Mouse (Mus musculus): Measurements from ENCODE around the gene Rai1. TPM values are rescaled to one million over a fixed set of nuclear protein-coding genes. Genes with fewer than 3 reads are reported as not detected.

The Rai1 gene
- polyA plus RNA-seq, 1 experiment, result 24.9 TPM

- Histone ChIP-seq H3K4me3 (ENCODE audit: insufficient read depth, poor library complexity, severe bottlenecking) (peak overlapping the region; percentile 41), H3K79me2 (ENCODE audit: control insufficient read depth, insufficient read depth) (peaks cover 99% of the 10 kb centered on the region), H3K27me3 (ENCODE audit: control insufficient read depth, insufficient read depth, insufficient read length) (no peaks in the 10 kb centered on the region), H3K36me3 (ENCODE audit: control insufficient read depth, insufficient read depth) (peaks cover 7% of the 10 kb centered on the region), H3ac (ENCODE audit: control insufficient read depth, insufficient read length, low read depth) (peak overlapping the region; percentile 80), H3K79me3 (ENCODE audit: low read depth) (peaks cover 50% of the 10 kb centered on the region)
- no peak for TF ChIP-seq FOSL1 (IDR thresholded peaks at IDR 0.05; ENCODE audit: insufficient read depth, low read length, poor library complexity, severe bottlenecking)
- no peak for TF ChIP-seq CTCF (IDR thresholded peaks at IDR 0.05; ENCODE audit: control insufficient read depth, insufficient read depth, insufficient read length)
- TF ChIP-seq MYOG (IDR thresholded peaks at IDR 0.05; ENCODE audit: control insufficient read depth, extremely low read depth, insufficient read length), result no peak
- TF ChIP-seq CEBPB (IDR thresholded peaks at IDR 0.05; ENCODE audit: low read depth), result no peak
These were observed 35.0 kb downstream of the Rai1 start for GRCm38 (mm10) chr11:60139734-60140371.

GRCm38 (mm10) chr11:60140586-60141284, 35.9 kb downstream of the Rai1 start:
- Histone ChIP-seq H3K27me3 (ENCODE audit: control insufficient read depth, insufficient read depth, insufficient read length) (no peaks in the 10 kb centered on the region), H3K4me3 (ENCODE audit: insufficient read depth, poor library complexity, severe bottlenecking) (peak overlapping the region; percentile 41), H3K79me2 (ENCODE audit: control insufficient read depth, insufficient read depth) (peaks cover 99% of the 10 kb centered on the region), H3ac (ENCODE audit: control insufficient read depth, insufficient read length, low read depth) (peak overlapping the region; percentile 80), H3K36me3 (ENCODE audit: control insufficient read depth, insufficient read depth) (peaks cover 15% of the 10 kb centered on the region), H3K79me3 (ENCODE audit: low read depth) (peaks cover 43% of the 10 kb centered on the region)
- TF ChIP-seq FOSL1 (IDR thresholded peaks at IDR 0.05; ENCODE audit: insufficient read depth, low read length, poor library complexity, severe bottlenecking) (peak; percentile 19), MYOD1 (IDR thresholded peaks at IDR 0.05; ENCODE audit: control insufficient read depth, insufficient read length, low read depth) (peak; percentile 30), CTCF (IDR thresholded peaks at IDR 0.05; ENCODE audit: control insufficient read depth, insufficient read depth, insufficient read length) (no peak)

GRCm38 (mm10) chr11:60141285-60141608, 36.4 kb downstream of the Rai1 start:
- Histone ChIP-seq H3ac (ENCODE audit: control insufficient read depth, insufficient read length, low read depth) (peak overlapping the region; percentile 14), H3K4me3 (ENCODE audit: insufficient read depth, poor library complexity, severe bottlenecking) (peak overlapping the region; percentile 41), H3K79me2 (ENCODE audit: control insufficient read depth, insufficient read depth) (peaks cover 99% of the 10 kb centered on the region), H3K36me3 (ENCODE audit: control insufficient read depth, insufficient read depth) (peaks cover 20% of the 10 kb centered on the region), H3K27me3 (ENCODE audit: control insufficient read depth, insufficient read depth, insufficient read length) (no peaks in the 10 kb centered on the region), H3K79me3 (ENCODE audit: low read depth) (peaks cover 40% of the 10 kb centered on the region)
- no peak for TF ChIP-seq MYOG (IDR thresholded peaks at IDR 0.05; ENCODE audit: control insufficient read depth, extremely low read depth, insufficient read length)
- no peak for TF ChIP-seq MYOD1 (IDR thresholded peaks at IDR 0.05; ENCODE audit: control insufficient read depth, insufficient read length, low read depth)
- TF ChIP-seq MAX (IDR thresholded peaks at IDR 0.05), result no peak
- TF ChIP-seq FOSL1 (IDR thresholded peaks at IDR 0.05; ENCODE audit: insufficient read depth, low read length, poor library complexity, severe bottlenecking), result no peak
- TF ChIP-seq CEBPB (IDR thresholded peaks at IDR 0.05; ENCODE audit: low read depth), result no peak
- no peak for TF ChIP-seq CTCF (IDR thresholded peaks at IDR 0.05; ENCODE audit: control insufficient read depth, insufficient read depth, insufficient read length)
- no peak for TF ChIP-seq USF1 (IDR thresholded peaks at IDR 0.05; ENCODE audit: low read depth)

GRCm38 (mm10) chr11:60143086-60143485, 38.3 kb downstream of the Rai1 start:
- Histone ChIP-seq H3K79me3 (ENCODE audit: low read depth) (peaks cover 32% of the 10 kb centered on the region), H3K36me3 (ENCODE audit: control insufficient read depth, insufficient read depth) (peaks cover 37% of the 10 kb centered on the region), H3ac (ENCODE audit: control insufficient read depth, insufficient read length, low read depth) (no peak overlapping the region), H3K79me2 (ENCODE audit: control insufficient read depth, insufficient read depth) (peaks cover 85% of the 10 kb centered on the region), H3K27me3 (ENCODE audit: control insufficient read depth, insufficient read depth, insufficient read length) (no peaks in the 10 kb centered on the region), H3K4me3 (ENCODE audit: insufficient read depth, poor library complexity, severe bottlenecking) (no peak overlapping the region)
- no peak for TF ChIP-seq CTCF (IDR thresholded peaks at IDR 0.05; ENCODE audit: control insufficient read depth, insufficient read depth, insufficient read length)
- TF ChIP-seq MAX (IDR thresholded peaks at IDR 0.05), result no peak

- H3K4me3 ChIP-seq (ENCODE audit: insufficient read depth, poor library complexity, severe bottlenecking), result no peak overlapping the region
- TF ChIP-seq CTCF (IDR thresholded peaks at IDR 0.05; ENCODE audit: control insufficient read depth, insufficient read depth, insufficient read length) (no peak), USF1 (IDR thresholded peaks at IDR 0.05; ENCODE audit: low read depth) (no peak), MAX (IDR thresholded peaks at IDR 0.05) (no peak), FOSL1 (IDR thresholded peaks at IDR 0.05; ENCODE audit: insufficient read depth, low read length, poor library complexity, severe bottlenecking) (no peak), CEBPB (IDR thresholded peaks at IDR 0.05; ENCODE audit: low read depth) (no peak), MYOD1 (IDR thresholded peaks at IDR 0.05; ENCODE audit: control insufficient read depth, insufficient read length, low read depth) (no peak), MYOG (IDR thresholded peaks at IDR 0.05; ENCODE audit: control insufficient read depth, extremely low read depth, insufficient read length) (no peak)
- H3K79me3 ChIP-seq (ENCODE audit: low read depth), result peaks cover 26% of the 10 kb centered on the region
- H3ac ChIP-seq (ENCODE audit: control insufficient read depth, insufficient read length, low read depth), result no peak overlapping the region
- H3K79me2 ChIP-seq (ENCODE audit: control insufficient read depth, insufficient read depth), result peaks cover 65% of the 10 kb centered on the region
- H3K36me3 ChIP-seq (ENCODE audit: control insufficient read depth, insufficient read depth), result peaks cover 58% of the 10 kb centered on the region
- H3K27me3 ChIP-seq (ENCODE audit: control insufficient read depth, insufficient read depth, insufficient read length), result no peaks in the 10 kb centered on the region
These were observed 41.4 kb downstream of the Rai1 start for GRCm38 (mm10) chr11:60146170-60146569.

- TF ChIP-seq USF1 (IDR thresholded peaks at IDR 0.05; ENCODE audit: low read depth) (no peak), FOSL1 (IDR thresholded peaks at IDR 0.05; ENCODE audit: insufficient read depth, low read length, poor library complexity, severe bottlenecking) (no peak), MAX (IDR thresholded peaks at IDR 0.05) (no peak), CTCF (IDR thresholded peaks at IDR 0.05; ENCODE audit: control insufficient read depth, insufficient read depth, insufficient read length) (no peak), MYOD1 (IDR thresholded peaks at IDR 0.05; ENCODE audit: control insufficient read depth, insufficient read length, low read depth) (no peak), CEBPB (IDR thresholded peaks at IDR 0.05; ENCODE audit: low read depth) (no peak), MYOG (IDR thresholded peaks at IDR 0.05; ENCODE audit: control insufficient read depth, extremely low read depth, insufficient read length) (no peak)
These were observed 43.8 kb downstream of the Rai1 start for GRCm38 (mm10) chr11:60148591-60148990.

More at GRCm38 (mm10) chr11:60148591-60148990, 43.8 kb downstream of the Rai1 start:
- H3K27me3 ChIP-seq (ENCODE audit: control insufficient read depth, insufficient read depth, insufficient read length), result no peaks in the 10 kb centered on the region
- peaks cover 57% of the 10 kb centered on the region for H3K79me2 ChIP-seq (ENCODE audit: control insufficient read depth, insufficient read depth)
- no peak overlapping the region for H3K4me3 ChIP-seq (ENCODE audit: insufficient read depth, poor library complexity, severe bottlenecking)
- no peak overlapping the region for H3ac ChIP-seq (ENCODE audit: control insufficient read depth, insufficient read length, low read depth)
- peaks cover 70% of the 10 kb centered on the region for H3K36me3 ChIP-seq (ENCODE audit: control insufficient read depth, insufficient read depth)
- peaks cover 12% of the 10 kb centered on the region for H3K79me3 ChIP-seq (ENCODE audit: low read depth)
